Comparison of ENCODE assay signal across 12 mouse cellular contexts in the genomic region with DNA sequence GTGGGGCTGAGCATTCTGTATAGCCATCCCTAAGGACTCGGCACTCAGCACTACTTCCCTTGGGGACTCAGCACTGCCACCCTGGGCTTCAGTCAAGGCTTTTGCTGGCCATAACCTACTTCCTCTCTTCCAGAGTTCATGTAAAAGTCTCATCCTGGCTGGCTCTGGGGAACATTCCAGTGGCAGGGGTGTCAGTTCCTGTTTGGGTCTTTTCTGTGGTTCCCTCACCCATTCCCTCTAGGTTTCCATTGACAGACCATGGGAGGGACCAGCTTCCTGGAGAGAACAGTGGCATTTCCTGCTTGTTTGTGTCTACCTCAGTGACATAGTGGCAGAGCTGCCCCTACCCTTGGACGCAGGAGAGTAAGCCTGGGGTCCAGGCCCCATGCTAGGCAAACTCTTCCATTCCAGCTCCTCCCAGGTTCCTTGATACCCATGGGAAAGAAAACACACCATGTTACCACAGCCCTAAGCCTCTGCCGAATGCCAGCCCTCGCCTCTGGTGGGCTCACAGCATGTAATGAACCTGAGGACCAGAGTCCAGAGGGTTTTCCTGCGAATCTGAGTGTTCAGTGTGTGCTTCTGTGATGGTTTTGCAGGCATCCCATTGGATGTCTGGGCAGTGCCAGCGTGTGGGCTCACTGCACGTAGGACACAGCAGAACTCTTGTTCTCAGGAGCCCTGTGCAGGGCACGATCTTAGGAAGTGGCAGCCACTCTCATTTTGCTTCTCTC. TPM values are rescaled to one million over a fixed set of nuclear protein-coding genes. Genes with fewer than 3 reads are reported as not detected.
DNase-seq lines count a peak whose midpoint lies in the region; TF ChIP-seq lines count a peak whose summit lies in the region.
"Had no signal": no experiment of that assay in that cellular context is flagged by ENCODE, and none has a peak within 500 bp of the region (broad histone marks: within the 10 kb centered on the region; RNA-seq: fewer than 3 reads in every experiment).

No protein-coding gene starts in this region.

- no peak for TF ChIP-seq CTCF in gastrocnemius, adult 2 months (IDR thresholded peaks at IDR 0.05)
- no peak for TF ChIP-seq CTCF in layer of hippocampus, adult 2 months (conservative IDR thresholded peaks at IDR 0.05)

- intact Hi-C loops in gastrocnemius, adult 2 months (cut with DNase I): no loop called here

- DNase-seq in gastrocnemius, adult 2 months: no peak
- no peak for DNase-seq in gastrocnemius, adult 8-10 months (ENCODE audit: low spot score in 2 of 2)
- DNase-seq in layer of hippocampus, adult 2 months (ENCODE audit: low spot score in 2 of 2): no peak
- DNase-seq in layer of hippocampus, postnatal 10 days (ENCODE audit: low spot score in 2 of 2): no peak
- peak; percentile 55 for DNase-seq in kidney, adult 9 months
- DNase-seq in lung, postnatal 14 days: peak; percentile 32
- DNase-seq in thymus, adult 18-20 months: no peak
- DNase-seq in frontal cortex, postnatal 36 days (ENCODE audit: low spot score in 2 of 2): no peak
- DNase-seq: gastrocnemius, postnatal 10 days had no signal

- no peak overlapping the region for H3K4me3 ChIP-seq in gastrocnemius, adult 2 months
- H3K4me3 ChIP-seq in layer of hippocampus, adult 2 months: no peak overlapping the region
- H3K4me3 ChIP-seq: heart, embryonic 15.5 days; midbrain, embryonic 10.5 days had no signal

- peak overlapping the region; percentile 56 for H3K27ac ChIP-seq in gastrocnemius, adult 2 months
- 0 out of 2 replicates have a peak overlapping the region, but pooled peaks have one; percentile 23 for H3K27ac ChIP-seq in layer of hippocampus, adult 2 months
- H3K27ac ChIP-seq: heart, embryonic 15.5 days; midbrain, embryonic 10.5 days had no signal

RNA-seq across cellular contexts. Expression of a gene that starts 27.6 kb away (rescaled TPM):
- not detected for total RNA-seq in gastrocnemius, adult 2 months (2021)
- not detected for total RNA-seq in gastrocnemius, adult 8-10 months (2022)
- total RNA-seq in layer of hippocampus, adult 2 months (2021): under 1 TPM in 1 of 2 experiments, not detected in 1; 0.20 TPM
- total RNA-seq in layer of hippocampus, postnatal 10 days (2021): under 1 TPM; 0.30 to 0.56 TPM
- total RNA-seq: gastrocnemius, postnatal 10 days; neutrophil, adult 5-6 weeks had no signal

RNA-seq across cellular contexts. Expression of a gene that starts 42.0 kb away (rescaled TPM):
- total RNA-seq in gastrocnemius, adult 2 months (2021): 1 to 10 TPM; 3.5 to 3.6 TPM
- 1 to 10 TPM; 1.6 to 3.4 (median 2.6) TPM for total RNA-seq in gastrocnemius, adult 8-10 months (2022)
- total RNA-seq in layer of hippocampus, adult 2 months (2021): 10 to 100 TPM; 36.6 to 39.5 TPM
- 10 to 100 TPM; 75.5 to 77.8 TPM for total RNA-seq in layer of hippocampus, postnatal 10 days (2021)

Comparison
In these comparisons a context has a peak if more than half of its experiments do, and no peak if none do; other contexts are left out.
1. DNase-seq: peak in kidney, adult 9 months (single experiment) and lung, postnatal 14 days (single experiment); none in gastrocnemius, adult 2 months (single experiment), gastrocnemius, adult 8-10 months (0 of 2), layer of hippocampus, adult 2 months (0 of 2), layer of hippocampus, postnatal 10 days (0 of 2), thymus, adult 18-20 months (0 of 2) and frontal cortex, postnatal 36 days (0 of 2).
2. RNA of a gene that starts 42.0 kb away (total RNA-seq): 75.5 to 77.8 TPM in layer of hippocampus, postnatal 10 days and 36.6 to 39.5 TPM in layer of hippocampus, adult 2 months; 3.5 to 3.6 TPM in gastrocnemius, adult 2 months and 1.6 to 3.4 TPM in gastrocnemius, adult 8-10 months; every median in the first group is over 4 times any median in the second.